Mouse (Mus musculus): ENCODE data around the gene Ppp1r14d. TPM values are rescaled to one million over a fixed set of nuclear protein-coding genes. Genes with fewer than 3 reads are reported as not detected.

Ppp1r14d gene
- polyA plus RNA-seq, 1 experiment, result 0.52 TPM

DNA sequence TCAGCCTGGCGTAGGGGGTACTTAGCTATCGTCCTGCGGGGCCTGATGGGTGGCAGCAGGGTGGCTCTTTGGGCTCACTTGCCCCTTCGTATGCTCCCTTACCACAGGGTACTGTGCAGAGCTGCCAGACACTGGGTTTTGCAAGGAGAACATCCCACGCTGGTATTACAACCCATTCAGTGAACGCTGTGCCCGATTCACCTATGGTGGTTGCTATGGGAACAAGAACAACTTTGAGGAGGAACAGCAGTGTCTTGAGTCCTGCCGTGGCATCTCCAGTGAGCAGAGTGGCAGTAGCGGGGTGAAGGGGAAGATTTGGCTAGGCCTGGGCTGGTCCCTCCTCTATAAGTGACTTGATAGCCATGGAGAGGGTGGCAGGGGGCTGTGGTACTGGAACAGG, 18.2 kb upstream of the Ppp1r14d start:
- Histone ChIP-seq H3K4me1 (ENCODE audit: control insufficient read depth, insufficient read depth, low read length) (peaks cover 4% of the 10 kb centered on the region; the same call in 1 of the 2 replicates), H3K36me3 (ENCODE audit: control insufficient read depth, insufficient read depth, low read length) (no peaks in the 10 kb centered on the region), H3K27ac (ENCODE audit: control insufficient read depth, insufficient read depth, low read depth, low read length) (no peak overlapping the region), H3K4me3 (ENCODE audit: control insufficient read depth, low read depth, low read length) (no peak overlapping the region), H3K27me3 (ENCODE audit: control insufficient read depth, insufficient read depth, low read length) (no peaks in the 10 kb centered on the region)
- no peak for TF ChIP-seq CTCF (IDR thresholded peaks at IDR 0.05; ENCODE audit: control insufficient read depth, insufficient read depth, insufficient replicate concordance, low read depth, low read length)
- no peak for TF ChIP-seq POLR2A (IDR thresholded peaks at IDR 0.05; ENCODE audit: control insufficient read depth, low read depth, low read length)

DNA sequence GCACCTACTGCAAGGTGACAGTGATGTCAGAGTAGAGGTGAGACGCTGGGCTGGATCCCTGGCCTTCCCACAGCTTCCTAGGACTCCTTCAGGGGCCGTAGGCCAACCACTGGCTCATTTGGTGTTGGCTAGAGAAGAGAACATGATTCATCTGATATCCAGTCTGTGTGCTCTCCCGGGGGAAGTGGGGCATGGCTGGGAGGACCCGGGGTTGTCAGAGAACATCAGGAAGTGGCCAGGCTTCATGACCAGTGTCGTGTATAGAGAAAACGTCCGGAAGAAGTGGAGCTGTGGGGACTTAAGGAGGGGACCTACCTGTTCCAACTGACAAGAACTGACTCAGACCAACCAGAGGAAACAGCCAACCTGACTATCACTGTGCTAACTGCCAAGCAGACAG, 15.5 kb upstream of the Ppp1r14d start:
- Histone ChIP-seq H3K27me3 (ENCODE audit: control insufficient read depth, insufficient read depth, low read length) (no peaks in the 10 kb centered on the region), H3K4me1 (ENCODE audit: control insufficient read depth, insufficient read depth, low read length) (no peaks in the 10 kb centered on the region), H3K36me3 (ENCODE audit: control insufficient read depth, insufficient read depth, low read length) (no peaks in the 10 kb centered on the region), H3K27ac (ENCODE audit: control insufficient read depth, insufficient read depth, low read depth, low read length) (no peak overlapping the region), H3K4me3 (ENCODE audit: control insufficient read depth, low read depth, low read length) (no peak overlapping the region)
- TF ChIP-seq CTCF (IDR thresholded peaks at IDR 0.05; ENCODE audit: control insufficient read depth, insufficient read depth, insufficient replicate concordance, low read depth, low read length) (no peak), POLR2A (IDR thresholded peaks at IDR 0.05; ENCODE audit: control insufficient read depth, low read depth, low read length) (no peak)

DNA sequence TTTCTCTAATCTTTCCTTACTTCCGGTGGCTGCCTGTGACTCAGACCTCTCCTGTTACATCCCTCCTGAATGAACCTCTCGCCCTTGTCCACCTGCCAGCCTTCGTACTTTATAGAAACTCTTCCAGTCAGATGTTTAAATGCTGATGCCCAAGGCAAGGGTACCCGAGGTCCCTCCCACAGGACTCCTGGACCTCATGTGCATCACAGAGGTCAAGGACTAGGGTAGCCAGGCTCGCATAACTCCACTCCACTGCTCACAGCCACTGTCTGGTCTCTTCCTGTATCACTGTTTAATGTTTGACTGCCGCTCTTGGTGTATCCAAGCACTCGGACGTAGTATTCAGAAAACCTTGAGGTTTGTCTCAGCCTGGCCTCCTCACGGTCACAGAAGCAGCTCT, 12.8 kb upstream of the Ppp1r14d start:
- no peaks in the 10 kb centered on the region for H3K36me3 ChIP-seq (ENCODE audit: control insufficient read depth, insufficient read depth, low read length)
- TF ChIP-seq CTCF (IDR thresholded peaks at IDR 0.05; ENCODE audit: control insufficient read depth, insufficient read depth, insufficient replicate concordance, low read depth, low read length) (no peak), POLR2A (IDR thresholded peaks at IDR 0.05; ENCODE audit: control insufficient read depth, low read depth, low read length) (no peak)
- H3K4me3 ChIP-seq (ENCODE audit: control insufficient read depth, low read depth, low read length), result no peak overlapping the region
- no peaks in the 10 kb centered on the region for H3K27me3 ChIP-seq (ENCODE audit: control insufficient read depth, insufficient read depth, low read length)
- no peaks in the 10 kb centered on the region; the same call in 1 of the 2 replicates for H3K4me1 ChIP-seq (ENCODE audit: control insufficient read depth, insufficient read depth, low read length)
- no peak overlapping the region for H3K27ac ChIP-seq (ENCODE audit: control insufficient read depth, insufficient read depth, low read depth, low read length)

DNA sequence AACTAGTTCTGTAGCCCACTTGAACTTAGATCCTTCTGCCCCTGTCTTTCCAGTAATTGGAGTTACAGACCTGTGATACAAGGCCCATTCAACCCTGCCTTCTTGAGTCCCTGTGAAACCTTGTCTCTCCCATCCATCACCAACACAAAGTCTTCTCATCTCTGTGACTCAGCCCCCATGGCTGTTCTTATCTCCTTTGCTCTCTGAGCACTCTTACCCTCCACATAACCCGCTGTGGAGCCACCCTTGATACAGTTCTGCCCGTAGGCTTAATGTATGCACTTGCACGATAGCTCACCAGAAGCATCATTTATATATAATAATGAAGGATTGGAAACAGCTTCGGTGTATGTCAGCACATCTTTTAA, 11.1 kb upstream of the Ppp1r14d start:
- TF ChIP-seq POLR2A (IDR thresholded peaks at IDR 0.05; ENCODE audit: control insufficient read depth, low read depth, low read length), result no peak
- no peak for TF ChIP-seq CTCF (IDR thresholded peaks at IDR 0.05; ENCODE audit: control insufficient read depth, insufficient read depth, insufficient replicate concordance, low read depth, low read length)
- Histone ChIP-seq H3K4me1 (ENCODE audit: control insufficient read depth, insufficient read depth, low read length) (peaks cover 4% of the 10 kb centered on the region), H3K4me3 (ENCODE audit: control insufficient read depth, low read depth, low read length) (no peak overlapping the region), H3K27ac (ENCODE audit: control insufficient read depth, insufficient read depth, low read depth, low read length) (no peak overlapping the region), H3K36me3 (ENCODE audit: control insufficient read depth, insufficient read depth, low read length) (no peaks in the 10 kb centered on the region), H3K27me3 (ENCODE audit: control insufficient read depth, insufficient read depth, low read length) (no peaks in the 10 kb centered on the region)

DNA sequence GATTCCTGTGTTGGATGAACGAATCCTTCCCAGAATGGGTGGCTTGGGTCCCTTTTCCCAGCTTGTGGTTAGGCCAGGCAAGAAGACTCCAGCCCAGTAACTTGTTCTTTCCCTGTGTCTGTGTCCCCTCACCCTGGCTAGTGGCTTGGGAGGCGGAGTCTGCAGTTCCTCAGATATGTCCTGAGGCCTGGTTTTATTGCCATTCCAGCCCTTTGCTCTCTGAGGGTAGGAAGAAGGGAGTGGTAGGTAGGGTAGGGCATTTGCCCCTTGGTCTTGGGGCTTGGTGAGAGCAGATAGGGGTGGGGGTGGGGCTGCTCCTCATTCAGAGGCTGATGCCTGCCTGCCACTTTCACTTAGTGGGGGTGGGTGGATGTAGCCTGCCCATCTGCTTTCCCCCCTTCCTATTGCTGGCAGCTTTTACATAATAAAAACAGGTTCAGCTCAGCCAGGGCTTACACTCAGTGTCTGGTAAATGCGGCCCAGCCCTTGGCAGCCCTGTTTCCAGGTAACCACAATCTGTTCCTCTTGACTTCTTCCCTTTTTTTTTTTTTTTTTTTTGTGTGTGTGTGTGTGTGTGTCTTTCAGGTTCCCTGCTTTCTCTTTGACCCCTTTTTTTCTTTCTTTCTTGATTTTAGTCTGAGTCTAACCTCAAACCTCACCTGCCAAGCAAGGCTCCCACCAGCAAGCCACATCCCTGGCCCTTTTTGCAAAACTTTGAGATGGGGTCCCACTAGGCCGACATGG, 10.5 kb upstream of the Ppp1r14d start:
- Histone ChIP-seq H3K4me3 (ENCODE audit: control insufficient read depth, low read depth, low read length) (no peak overlapping the region), H3K27me3 (ENCODE audit: control insufficient read depth, insufficient read depth, low read length) (no peaks in the 10 kb centered on the region), H3K4me1 (ENCODE audit: control insufficient read depth, insufficient read depth, low read length) (peaks cover 4% of the 10 kb centered on the region), H3K36me3 (ENCODE audit: control insufficient read depth, insufficient read depth, low read length) (no peaks in the 10 kb centered on the region), H3K27ac (ENCODE audit: control insufficient read depth, insufficient read depth, low read depth, low read length) (no peak overlapping the region)
- TF ChIP-seq CTCF (IDR thresholded peaks at IDR 0.05; ENCODE audit: control insufficient read depth, insufficient read depth, insufficient replicate concordance, low read depth, low read length), result no peak
- no peak for TF ChIP-seq POLR2A (IDR thresholded peaks at IDR 0.05; ENCODE audit: control insufficient read depth, low read depth, low read length)

GRCm38 (mm10) chr2:119238671-119239070, 9.0 kb upstream of the Ppp1r14d start:
- no peak overlapping the region for H3K27ac ChIP-seq (ENCODE audit: control insufficient read depth, insufficient read depth, low read depth, low read length)
- H3K4me3 ChIP-seq (ENCODE audit: control insufficient read depth, low read depth, low read length), result no peak overlapping the region
- no peaks in the 10 kb centered on the region for H3K36me3 ChIP-seq (ENCODE audit: control insufficient read depth, insufficient read depth, low read length)
- H3K27me3 ChIP-seq (ENCODE audit: control insufficient read depth, insufficient read depth, low read length), result no peaks in the 10 kb centered on the region
- TF ChIP-seq CTCF (IDR thresholded peaks at IDR 0.05; ENCODE audit: control insufficient read depth, insufficient read depth, insufficient replicate concordance, low read depth, low read length), result 0 out of 2 replicates have a peak, but pooled peaks have one; percentile 1
- TF ChIP-seq POLR2A (IDR thresholded peaks at IDR 0.05; ENCODE audit: control insufficient read depth, low read depth, low read length), result no peak
- H3K4me1 ChIP-seq (ENCODE audit: control insufficient read depth, insufficient read depth, low read length), result peaks cover 4% of the 10 kb centered on the region

GRCm38 (mm10) chr2:119237871-119238220, 8.1 kb upstream of the Ppp1r14d start:
- no peaks in the 10 kb centered on the region for H3K36me3 ChIP-seq (ENCODE audit: control insufficient read depth, insufficient read depth, low read length)
- no peak for TF ChIP-seq POLR2A (IDR thresholded peaks at IDR 0.05; ENCODE audit: control insufficient read depth, low read depth, low read length)
- no peak for TF ChIP-seq CTCF (IDR thresholded peaks at IDR 0.05; ENCODE audit: control insufficient read depth, insufficient read depth, insufficient replicate concordance, low read depth, low read length)
- no peaks in the 10 kb centered on the region for H3K27me3 ChIP-seq (ENCODE audit: control insufficient read depth, insufficient read depth, low read length)
- peaks cover 4% of the 10 kb centered on the region for H3K4me1 ChIP-seq (ENCODE audit: control insufficient read depth, insufficient read depth, low read length)
- no peak overlapping the region for H3K27ac ChIP-seq (ENCODE audit: control insufficient read depth, insufficient read depth, low read depth, low read length)
- H3K4me3 ChIP-seq (ENCODE audit: control insufficient read depth, low read depth, low read length), result peak overlapping the region; percentile 77

All from testis, adult 2 months (tissue).